Mouse (Mus musculus) ovary, postnatal 14 days (tissue): ENCODE measurements around the gene Otop3.

Experiments used
- DNase-seq: peaks from one replicate; pipeline ENCODE4 v3.0.0; 2022; ENCODE audit warnings: low spot score

Otop3 gene

GRCm38 (mm10) chr11:115318245-115319027, 16.1 kb upstream of the Otop3 start:
- DNase-seq = no peak

GRCm38 (mm10) chr11:115319704-115320383, 14.7 kb upstream of the Otop3 start:
- DNase-seq = no peak

- DNase-seq = peak; percentile 55
Observed at GRCm38 (mm10) chr11:115321906-115322693, 12.4 kb upstream of the Otop3 start, which contains the start of gene Ush1g. Ush1g (minus strand) TSS chr11:115322041.

GRCm38 (mm10) chr11:115323354-115323753, 11.2 kb upstream of the Otop3 start:
- no peak for DNase-seq

- DNase-seq = no peak
Observed at GRCm38 (mm10) chr11:115326730-115327129, 7.8 kb upstream of the Otop3 start.

- DNase-seq = no peak
Observed at GRCm38 (mm10) chr11:115329339-115329738, 5.2 kb upstream of the Otop3 start.

- DNase-seq = no peak
Observed at GRCm38 (mm10) chr11:115335223-115335622, 692 bp downstream of the Otop3 start.

GRCm38 (mm10) chr11:115336115-115336514, 1.6 kb downstream of the Otop3 start:
- no peak for DNase-seq

GRCm38 (mm10) chr11:115337350-115337749, 2.8 kb downstream of the Otop3 start:
- DNase-seq = no peak

GRCm38 (mm10) chr11:115337826-115338225, 3.3 kb downstream of the Otop3 start:
- no peak for DNase-seq

GRCm38 (mm10) chr11:115341246-115341645, 6.7 kb downstream of the Otop3 start:
- no peak for DNase-seq

GRCm38 (mm10) chr11:115341866-115342265, 7.3 kb downstream of the Otop3 start:
- DNase-seq = no peak

GRCm38 (mm10) chr11:115344967-115345366, 10.4 kb downstream of the Otop3 start:
- no peak for DNase-seq

GRCm38 (mm10) chr11:115345515-115345914, 11.0 kb downstream of the Otop3 start:
- no peak for DNase-seq

- no peak for DNase-seq
Observed at GRCm38 (mm10) chr11:115348681-115349248, 14.2 kb downstream of the Otop3 start.

GRCm38 (mm10) chr11:115349976-115350375, 15.4 kb downstream of the Otop3 start:
- no peak for DNase-seq

- DNase-seq = no peak
Observed at GRCm38 (mm10) chr11:115353375-115353774, 18.8 kb downstream of the Otop3 start.

GRCm38 (mm10) chr11:115354183-115354582, 19.7 kb downstream of the Otop3 start:
- peak; percentile 49 for DNase-seq

GRCm38 (mm10) chr11:115358468-115358867, 23.9 kb downstream of the Otop3 start:
- DNase-seq = peak; percentile 64

GRCm38 (mm10) chr11:115359293-115359692, 24.8 kb downstream of the Otop3 start:
- no peak for DNase-seq

GRCm38 (mm10) chr11:115359726-115360125, 25.2 kb downstream of the Otop3 start:
- no peak for DNase-seq

GRCm38 (mm10) chr11:115364136-115364535, 29.6 kb downstream of the Otop3 start:
- no peak for DNase-seq
